Mouse (Mus musculus): ENCODE data around the gene Otogl. TPM values are rescaled to one million over a fixed set of nuclear protein-coding genes. Genes with fewer than 3 reads are reported as not detected.

Gene Otogl
- polyA plus RNA-seq, 1 experiment: 0.06 TPM

GRCm38 (mm10) chr10:107860235-107860917 is 51.6 kb downstream of the Otogl start:
- TF ChIP-seq E2F4 (IDR thresholded peaks at IDR 0.05; ENCODE audit: insufficient read depth): no peak
- no peak for TF ChIP-seq POLR2A (IDR thresholded peaks at IDR 0.05; ENCODE audit: insufficient read length, low read depth)
- TF ChIP-seq REST (IDR thresholded peaks at IDR 0.05; ENCODE audit: insufficient read depth, insufficient read length): no peak
- no peak for TF ChIP-seq MAX (IDR thresholded peaks at IDR 0.05; ENCODE audit: low read depth)
- no peak for TF ChIP-seq TCF3 (IDR thresholded peaks at IDR 0.05; ENCODE audit: insufficient read length, low read depth)
- TF ChIP-seq POLR2AphosphoS2 (IDR thresholded peaks at IDR 0.05; ENCODE audit: insufficient read length, low read depth): no peak
- no peak for TF ChIP-seq TCF12 (IDR thresholded peaks at IDR 0.05; ENCODE audit: insufficient read depth, poor library complexity, severe bottlenecking)
- TF ChIP-seq SRF (IDR thresholded peaks at IDR 0.05; ENCODE audit: control insufficient read depth, insufficient read length, low read depth): no peak
- Histone ChIP-seq H3K36me3 (ENCODE audit: control insufficient read depth, insufficient read depth) (no peaks in the 10 kb centered on the region), H3K4me3 (no peak overlapping the region), H3K27me3 (ENCODE audit: control insufficient read depth, insufficient read depth, insufficient read length) (no peaks in the 10 kb centered on the region), H3K79me2 (ENCODE audit: control insufficient read depth, insufficient read depth) (no peaks in the 10 kb centered on the region), H3K4me2 (ENCODE audit: low read depth) (no peak overlapping the region), H3ac (ENCODE audit: control insufficient read depth, insufficient read length) (no peak overlapping the region)

GRCm38 (mm10) chr10:107859220-107859619 is 52.7 kb downstream of the Otogl start:
- H3K4me2 ChIP-seq (ENCODE audit: low read depth): no peak overlapping the region
- no peaks in the 10 kb centered on the region for H3K27me3 ChIP-seq (ENCODE audit: control insufficient read depth, insufficient read depth, insufficient read length)
- H3ac ChIP-seq (ENCODE audit: control insufficient read depth, insufficient read length): no peak overlapping the region
- H3K36me3 ChIP-seq (ENCODE audit: control insufficient read depth, insufficient read depth): no peaks in the 10 kb centered on the region
- H3K79me2 ChIP-seq (ENCODE audit: control insufficient read depth, insufficient read depth): no peaks in the 10 kb centered on the region
- TF ChIP-seq SRF (IDR thresholded peaks at IDR 0.05; ENCODE audit: control insufficient read depth, insufficient read length, low read depth) (no peak), POLR2AphosphoS2 (IDR thresholded peaks at IDR 0.05; ENCODE audit: insufficient read length, low read depth) (no peak), CEBPB (IDR thresholded peaks at IDR 0.05; ENCODE audit: insufficient read depth, poor library complexity, severe bottlenecking) (no peak), MYOD1 (IDR thresholded peaks at IDR 0.05; ENCODE audit: control insufficient read depth in 1 of 3, insufficient read length in 2 of 3, low read depth in 2 of 3) (no peak), USF1 (IDR thresholded peaks at IDR 0.05; ENCODE audit: low read depth) (no peak), MYOG (IDR thresholded peaks at IDR 0.05; ENCODE audit: control insufficient read depth in 1 of 3, insufficient read depth in 1 of 3, insufficient read length in 2 of 3, low read depth in 2 of 3) (no peak), REST (IDR thresholded peaks at IDR 0.05; ENCODE audit: insufficient read depth, insufficient read length) (no peak), TCF12 (IDR thresholded peaks at IDR 0.05; ENCODE audit: insufficient read depth, poor library complexity, severe bottlenecking) (no peak), POLR2A (IDR thresholded peaks at IDR 0.05; ENCODE audit: insufficient read length, low read depth) (no peak), E2F4 (IDR thresholded peaks at IDR 0.05; ENCODE audit: insufficient read depth) (no peak), MAX (IDR thresholded peaks at IDR 0.05; ENCODE audit: low read depth) (no peak), TCF3 (IDR thresholded peaks at IDR 0.05; ENCODE audit: insufficient read length, low read depth) (no peak)
- no peak overlapping the region for H3K4me3 ChIP-seq

GRCm38 (mm10) chr10:107858684-107859083 is 53.2 kb downstream of the Otogl start:
- no peaks in the 10 kb centered on the region for H3K27me3 ChIP-seq (ENCODE audit: control insufficient read depth, insufficient read depth, insufficient read length)
- H3K79me2 ChIP-seq (ENCODE audit: control insufficient read depth, insufficient read depth): no peaks in the 10 kb centered on the region
- no peak overlapping the region for H3ac ChIP-seq (ENCODE audit: control insufficient read depth, insufficient read length)
- no peak overlapping the region for H3K4me2 ChIP-seq (ENCODE audit: low read depth)
- H3K4me3 ChIP-seq: no peak overlapping the region
- H3K36me3 ChIP-seq (ENCODE audit: control insufficient read depth, insufficient read depth): no peaks in the 10 kb centered on the region
- TF ChIP-seq REST (IDR thresholded peaks at IDR 0.05; ENCODE audit: insufficient read depth, insufficient read length): no peak
- no peak for TF ChIP-seq TCF12 (IDR thresholded peaks at IDR 0.05; ENCODE audit: insufficient read depth, poor library complexity, severe bottlenecking)
- no peak for TF ChIP-seq MYOG (IDR thresholded peaks at IDR 0.05; ENCODE audit: control insufficient read depth in 1 of 3, insufficient read depth in 1 of 3, insufficient read length in 2 of 3, low read depth in 2 of 3)
- no peak for TF ChIP-seq MAX (IDR thresholded peaks at IDR 0.05; ENCODE audit: low read depth)
- TF ChIP-seq POLR2A (IDR thresholded peaks at IDR 0.05; ENCODE audit: insufficient read length, low read depth): no peak
- no peak for TF ChIP-seq TCF3 (IDR thresholded peaks at IDR 0.05; ENCODE audit: insufficient read length, low read depth)
- TF ChIP-seq SRF (IDR thresholded peaks at IDR 0.05; ENCODE audit: control insufficient read depth, insufficient read length, low read depth): no peak
- no peak for TF ChIP-seq E2F4 (IDR thresholded peaks at IDR 0.05; ENCODE audit: insufficient read depth)
- TF ChIP-seq CEBPB (IDR thresholded peaks at IDR 0.05; ENCODE audit: insufficient read depth, poor library complexity, severe bottlenecking): no peak
- TF ChIP-seq USF1 (IDR thresholded peaks at IDR 0.05; ENCODE audit: low read depth): no peak
- no peak for TF ChIP-seq MYOD1 (IDR thresholded peaks at IDR 0.05; ENCODE audit: control insufficient read depth in 1 of 3, insufficient read length in 2 of 3, low read depth in 2 of 3)

GRCm38 (mm10) chr10:107844906-107845305 is 67.0 kb downstream of the Otogl start:
- Histone ChIP-seq H3K4me2 (ENCODE audit: low read depth) (no peak overlapping the region), H3ac (ENCODE audit: control insufficient read depth, insufficient read length) (no peak overlapping the region), H3K36me3 (ENCODE audit: control insufficient read depth, insufficient read depth) (no peaks in the 10 kb centered on the region), H3K27me3 (ENCODE audit: control insufficient read depth, insufficient read depth, insufficient read length) (no peaks in the 10 kb centered on the region), H3K4me3 (no peak overlapping the region), H3K79me2 (ENCODE audit: control insufficient read depth, insufficient read depth) (no peaks in the 10 kb centered on the region)
- TF ChIP-seq USF1 (IDR thresholded peaks at IDR 0.05; ENCODE audit: low read depth) (no peak), MAX (IDR thresholded peaks at IDR 0.05; ENCODE audit: low read depth) (no peak), TCF3 (IDR thresholded peaks at IDR 0.05; ENCODE audit: insufficient read length, low read depth) (no peak), CEBPB (IDR thresholded peaks at IDR 0.05; ENCODE audit: insufficient read depth, poor library complexity, severe bottlenecking) (no peak), REST (IDR thresholded peaks at IDR 0.05; ENCODE audit: insufficient read depth, insufficient read length) (no peak), MYOG (IDR thresholded peaks at IDR 0.05; ENCODE audit: control insufficient read depth in 1 of 3, insufficient read depth in 1 of 3, insufficient read length in 2 of 3, low read depth in 2 of 3) (no peak), TCF12 (IDR thresholded peaks at IDR 0.05; ENCODE audit: insufficient read depth, poor library complexity, severe bottlenecking) (no peak), SRF (IDR thresholded peaks at IDR 0.05; ENCODE audit: control insufficient read depth, insufficient read length, low read depth) (no peak)

All from myocyte (in vitro differentiated cells).